Mouse (Mus musculus) frontal cortex, postnatal 14 days (tissue): ENCODE measurements around the gene Mdga1.
"Not testable (repeated sequence)": the region's sequence is repeated elsewhere in the genome, so short reads cannot be mapped to it uniquely, and the experiment has no call there.

ENCODE experiments used
- DNase-seq, 2 experiments: peaks; one replicate each; pipeline ENCODE4 v3.0.0; 2022; ENCODE audit warnings: low spot score in 2 of 2

The Mdga1 gene

GRCm38 (mm10) chr17:29799398-29800095, 170.3 kb downstream of the Mdga1 start:
- DNase-seq, result no peak

GRCm38 (mm10) chr17:29798151-29798550, 171.7 kb downstream of the Mdga1 start:
- DNase-seq, result no peak

- no peak for DNase-seq
These were observed 173.1 kb downstream of the Mdga1 start for GRCm38 (mm10) chr17:29796787-29797186.

- peak in 1 of 2 experiments; percentile 49 for DNase-seq
These were observed 173.8 kb downstream of the Mdga1 start for GRCm38 (mm10) chr17:29796086-29796485.

GRCm38 (mm10) chr17:29795050-29795770, 174.7 kb downstream of the Mdga1 start:
- no peak for DNase-seq

GRCm38 (mm10) chr17:29791531-29792050, 178.3 kb downstream of the Mdga1 start:
- no peak for DNase-seq

GRCm38 (mm10) chr17:29790231-29790740, 179.6 kb downstream of the Mdga1 start:
- no peak for DNase-seq

GRCm38 (mm10) chr17:29789715-29790114, 180.2 kb downstream of the Mdga1 start:
- DNase-seq, result no peak

- DNase-seq, result no peak
These were observed 181.3 kb downstream of the Mdga1 start for GRCm38 (mm10) chr17:29788573-29788972.

GRCm38 (mm10) chr17:29784820-29785219, 185.1 kb downstream of the Mdga1 start:
- no peak for DNase-seq

- DNase-seq, result not testable (repeated sequence)
These were observed 188.4 kb downstream of the Mdga1 start for GRCm38 (mm10) chr17:29781472-29781871.

GRCm38 (mm10) chr17:29778021-29778420, 191.9 kb downstream of the Mdga1 start:
- no peak for DNase-seq
